Mouse (Mus musculus) embryonic facial prominence, embryonic 11.5 days (tissue): ENCODE measurements around the gene Chst8. TPM values are rescaled to one million over a fixed set of nuclear protein-coding genes. Genes with fewer than 3 reads are reported as not detected.

Experiments used
- ATAC-seq: fragments of 200-750 bp; cut with Nextera tagmentation; replicated peaks from 2 replicates; pipeline ENCODE4 v1.8.0; 2017; ENCODE audit warnings: low read depth; ENCODE audit not compliant: insufficient number of reproducible peaks, low FRiP score, low TSS enrichment
- DNase-seq: peaks from one replicate; pipeline ENCODE4 v3.0.0-alpha.2; 2015; ENCODE audit warnings: low spot score
- H3K27ac ChIP-seq: fragments of 300-500 bp; sonication (generic); replicated peaks from 2 replicates; pipeline ENCODE4 v1.5.1; 2014; ENCODE audit warnings: mild to moderate bottlenecking, low read depth, low read length, control low read depth
- H3K27me3 ChIP-seq: fragments of 300-500 bp; sonication (generic); 2 replicates; pipeline ENCODE4 v1.6.1; 2014; ENCODE audit warnings: mild to moderate bottlenecking, low read length, moderate library complexity, mixed read lengths; ENCODE audit not compliant: control insufficient read depth, insufficient read depth
- H3K36me3 ChIP-seq: fragments of 300-500 bp; sonication (generic); replicated peaks from 2 replicates; pipeline ENCODE4 v1.6.1; 2014; ENCODE audit warnings: low read depth, mild to moderate bottlenecking, low read length, moderate library complexity, mixed read lengths; ENCODE audit not compliant: control insufficient read depth, insufficient read depth
- H3K4me1 ChIP-seq: fragments of 300-500 bp; sonication (generic); 2 replicates; pipeline ENCODE4 v1.6.1; 2014; ENCODE audit warnings: low read length, mixed read lengths; ENCODE audit not compliant: control insufficient read depth, insufficient read depth
- H3K4me2 ChIP-seq: fragments of 300-500 bp; sonication (generic); 2 replicates; pipeline ENCODE4 v1.6.1; 2014; ENCODE audit warnings: low read depth, mild to moderate bottlenecking, control low read depth, low read length, moderate library complexity
- H3K4me3 ChIP-seq: fragments of 300-500 bp; sonication (generic); 2 replicates; pipeline ENCODE4 v1.5.1; 2014; ENCODE audit warnings: low read depth, low read length, control low read depth
- H3K9ac ChIP-seq: fragments of 300-500 bp; sonication (generic); replicated peaks from 2 replicates; pipeline ENCODE4 v1.6.1; 2014; ENCODE audit warnings: mild to moderate bottlenecking, control low read depth, low read length
- H3K9me3 ChIP-seq: fragments of 300-500 bp; sonication (generic); replicated peaks from 2 replicates; pipeline ENCODE4 v1.6.1; 2016; ENCODE audit warnings: mild to moderate bottlenecking, low read length, inconsistent platforms, mixed read lengths; ENCODE audit not compliant: control insufficient read depth
- WGBS: fragments of 180-500 bp; shearing (Covaris S2); extraction: QIAGEN DNeasy Blood & Tissue Kit; methylation state at CpG from one replicate; pipeline ENCODE4 v1.1.7; 2014; 5-methylcytosine and 5-hydroxymethylcytosine counted together
- polyA plus RNA-seq: library from polyadenylated mRNA; unstranded; fragments of >200 nt; fragmentation: Nextera tagmentation; extraction: Ambion mirVana; gene quantifications from 2 replicates; pipeline ENCODE4 v1.2.1, GENCODE M21; 2014

The Chst8 gene
- polyA plus RNA-seq, 1 experiment from 2014 or later: 7.6 TPM

DNA sequence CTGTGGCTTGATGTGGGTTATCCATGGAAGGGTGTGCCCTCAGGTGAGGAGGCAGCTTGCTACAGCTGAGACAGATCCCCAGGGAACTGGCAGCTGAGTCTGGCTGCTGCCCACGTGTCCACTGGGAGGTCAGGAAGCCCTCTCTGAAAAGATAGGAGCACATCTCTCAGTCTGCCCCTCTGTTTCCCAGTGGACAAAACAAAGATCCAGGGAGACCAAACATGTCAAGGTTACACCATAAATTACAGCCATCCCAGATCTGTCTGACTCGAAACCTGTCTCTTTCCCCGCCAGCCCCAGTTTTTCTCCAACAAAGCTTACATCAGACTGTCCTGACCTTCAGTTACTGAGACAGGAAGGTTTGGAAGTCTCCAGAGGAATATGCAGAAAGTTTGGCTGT, 53.8 kb downstream of the Chst8 start:
- Histone ChIP-seq H3K27ac (no peak overlapping the region), H3K36me3 (no peaks in the 10 kb centered on the region), H3K4me2 (no peak overlapping the region), H3K4me1 (no peaks in the 10 kb centered on the region), H3K27me3 (no peaks in the 10 kb centered on the region), H3K9me3 (no peaks in the 10 kb centered on the region), H3K4me3 (no peak overlapping the region), H3K9ac (no peak overlapping the region; the same call in 1 of the 2 replicates)
- no peak for DNase-seq
- WGBS: 60% methylated on average over 3 of the region's 3 CpGs
- no peak for ATAC-seq

GRCm38 (mm10) chr7:34757513-34757912, 55.0 kb downstream of the Chst8 start:
- Histone ChIP-seq H3K4me3 (no peak overlapping the region), H3K4me1 (no peaks in the 10 kb centered on the region), H3K27ac (no peak overlapping the region), H3K9me3 (no peaks in the 10 kb centered on the region), H3K9ac (no peak overlapping the region), H3K27me3 (no peaks in the 10 kb centered on the region), H3K4me2 (no peak overlapping the region), H3K36me3 (no peaks in the 10 kb centered on the region)
- ATAC-seq (no peak), DNase-seq (no peak)
- 75% methylated on average over 4 of the region's 4 CpGs for WGBS

GRCm38 (mm10) chr7:34753140-34753886, 59.2 kb downstream of the Chst8 start:
- no peak overlapping the region for H3K4me2 ChIP-seq
- H3K27ac ChIP-seq: no peak overlapping the region
- ATAC-seq: no peak
- H3K36me3 ChIP-seq: no peaks in the 10 kb centered on the region
- no peak for DNase-seq
- H3K9ac ChIP-seq: no peak overlapping the region
- H3K9me3 ChIP-seq: no peaks in the 10 kb centered on the region
- WGBS: 66% methylated on average over 32 of the region's 32 CpGs
- no peaks in the 10 kb centered on the region for H3K27me3 ChIP-seq
- no peak overlapping the region for H3K4me3 ChIP-seq
- no peaks in the 10 kb centered on the region for H3K4me1 ChIP-seq

DNA sequence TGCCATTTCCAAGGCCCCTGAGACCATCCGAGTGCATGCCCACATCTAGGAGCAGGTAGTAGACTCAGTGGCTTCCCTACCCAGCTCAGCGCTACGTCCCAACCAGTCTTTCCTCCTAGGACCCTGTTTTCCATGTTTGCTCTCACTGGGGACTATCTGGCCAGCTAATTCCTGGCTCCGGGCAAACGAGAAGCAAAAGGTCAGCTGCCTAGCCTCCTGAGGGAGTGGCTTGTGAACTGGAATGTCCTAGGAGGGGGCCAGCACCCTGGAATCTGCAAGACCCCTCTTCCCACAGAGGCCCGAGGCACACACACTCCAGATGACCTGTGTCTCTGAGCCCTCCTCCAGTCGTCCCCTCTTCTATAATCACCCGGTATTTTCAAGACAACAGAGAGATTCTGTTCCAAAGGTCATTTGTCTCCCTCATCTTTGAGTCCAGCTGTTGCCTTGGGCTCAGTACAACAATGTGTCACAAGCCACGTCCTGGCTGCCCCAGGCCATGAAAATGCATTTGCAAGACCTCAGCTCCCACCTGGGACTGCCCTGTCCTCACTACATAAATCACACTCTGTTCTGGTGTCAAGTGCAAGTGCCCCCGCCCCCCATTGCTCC, 60.3 kb downstream of the Chst8 start:
- no peak for DNase-seq
- Histone ChIP-seq H3K4me1 (no peaks in the 10 kb centered on the region), H3K4me2 (no peak overlapping the region)

GRCm38 (mm10) chr7:34750350-34750749, 62.2 kb downstream of the Chst8 start:
- Histone ChIP-seq H3K4me1 (no peaks in the 10 kb centered on the region), H3K4me3 (no peak overlapping the region), H3K4me2 (no peak overlapping the region), H3K36me3 (no peaks in the 10 kb centered on the region), H3K9me3 (no peaks in the 10 kb centered on the region), H3K27ac (no peak overlapping the region), H3K9ac (no peak overlapping the region), H3K27me3 (no peaks in the 10 kb centered on the region)
- WGBS: 47% methylated on average over 7 of the region's 7 CpGs
- ATAC-seq (no peak; the same call in 1 of the 2 replicates), DNase-seq (no peak)

More for the DNA sequence above, 60.3 kb downstream of the Chst8 start:
- no peaks in the 10 kb centered on the region for H3K36me3 ChIP-seq
- H3K27ac ChIP-seq: no peak overlapping the region
- H3K9ac ChIP-seq: no peak overlapping the region
- ATAC-seq: no peak
- no peaks in the 10 kb centered on the region for H3K27me3 ChIP-seq
- no peak overlapping the region for H3K4me3 ChIP-seq
- no peaks in the 10 kb centered on the region for H3K9me3 ChIP-seq
- 25% methylated on average over 10 of the region's 10 CpGs for WGBS

DNA sequence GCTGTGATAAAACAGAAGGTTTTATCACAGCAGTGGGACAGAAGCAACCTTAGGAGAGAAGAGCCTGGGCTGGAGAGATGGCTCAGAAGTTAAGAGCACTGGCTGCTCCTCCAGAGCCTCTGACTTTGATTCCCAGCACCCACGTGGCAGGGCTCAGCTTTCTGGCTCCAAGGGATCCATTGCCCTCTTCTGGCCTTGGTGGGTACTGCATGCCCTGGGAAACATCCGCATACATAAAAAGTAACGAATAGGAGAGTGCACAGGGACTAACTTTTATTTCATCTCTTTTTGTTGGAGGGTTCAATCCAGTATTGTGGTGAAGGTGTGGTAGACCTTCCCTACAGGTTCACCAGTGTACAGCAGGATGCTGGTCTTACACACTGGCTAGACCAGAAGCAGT, 62.8 kb downstream of the Chst8 start:
- DNase-seq (peak; percentile 53), ATAC-seq (no peak)
- no peaks in the 10 kb centered on the region for H3K4me1 ChIP-seq
- H3K27me3 ChIP-seq: no peaks in the 10 kb centered on the region
- H3K4me2 ChIP-seq: no peak overlapping the region
- no peaks in the 10 kb centered on the region for H3K36me3 ChIP-seq
- H3K27ac ChIP-seq: no peak overlapping the region
- H3K9me3 ChIP-seq: no peaks in the 10 kb centered on the region
- no peak overlapping the region for H3K4me3 ChIP-seq
- H3K9ac ChIP-seq: no peak overlapping the region
- WGBS: 47% methylated on average over 3 of the region's 3 CpGs

DNA sequence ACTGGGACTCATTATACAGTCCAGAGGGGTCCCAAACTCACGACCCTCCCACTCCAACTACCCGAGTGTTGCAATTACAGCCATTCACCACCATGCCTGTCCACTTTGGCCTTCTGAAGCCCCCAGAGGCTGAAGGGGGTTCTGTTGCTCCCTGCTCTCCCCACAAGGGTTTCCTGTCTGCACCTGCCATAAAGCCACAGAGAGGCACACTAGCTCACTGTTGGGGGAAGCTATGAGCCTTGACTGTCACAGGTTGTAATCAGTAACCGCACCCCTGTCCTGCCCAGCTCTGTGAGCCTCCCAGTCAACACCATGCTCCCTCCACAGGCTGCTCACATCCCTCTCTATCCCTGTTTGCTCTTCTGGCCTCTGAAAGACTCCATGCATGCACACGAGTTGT, 64.0 kb downstream of the Chst8 start:
- H3K9ac ChIP-seq: no peak overlapping the region
- H3K4me1 ChIP-seq: no peaks in the 10 kb centered on the region

GRCm38 (mm10) chr7:34747661-34748060, 64.8 kb downstream of the Chst8 start:
- Histone ChIP-seq H3K27me3 (no peaks in the 10 kb centered on the region), H3K4me1 (no peaks in the 10 kb centered on the region), H3K9me3 (no peaks in the 10 kb centered on the region), H3K27ac (no peak overlapping the region), H3K4me3 (no peak overlapping the region), H3K36me3 (no peaks in the 10 kb centered on the region), H3K9ac (no peak overlapping the region), H3K4me2 (no peak overlapping the region)
- WGBS: 62% methylated on average over 12 of the region's 12 CpGs
- ATAC-seq (no peak), DNase-seq (no peak)

More for the DNA sequence above, 64.0 kb downstream of the Chst8 start:
- Histone ChIP-seq H3K27me3 (no peaks in the 10 kb centered on the region), H3K4me3 (no peak overlapping the region), H3K9me3 (no peaks in the 10 kb centered on the region), H3K36me3 (no peaks in the 10 kb centered on the region), H3K4me2 (no peak overlapping the region), H3K27ac (no peak overlapping the region)
- no peak for DNase-seq
- ATAC-seq: no peak
- 74% methylated on average over 4 of the region's 4 CpGs for WGBS
